19 mouse cellular contexts compared by ENCODE assay signal in genomic region chr17:49183917-49184316, GRCm38 (mm10).
DNase-seq lines count a peak whose midpoint lies in the region; ATAC-seq lines count a peak whose summit lies in the region.
"Had no signal": no experiment of that assay in that cellular context is flagged by ENCODE, and none has a peak within 500 bp of the region (broad histone marks: within the 10 kb centered on the region; RNA-seq: fewer than 3 reads in every experiment).

No protein-coding gene starts in this region.

- intact Hi-C loops in left cerebral cortex, postnatal 14 days (cut with DNase I): no loop called here

- ATAC-seq in frontal cortex, adult (ENCODE audit: low TSS enrichment): peak; percentile 82
- ATAC-seq in erythroid progenitor cell, adult 5-6 weeks (replicated peaks; ENCODE audit: low FRiP score, poor library complexity, severe bottlenecking): no peak
- ATAC-seq: forebrain, postnatal 0 days; hindbrain, postnatal 0 days; intestine, embryonic 16.5 days; midbrain, embryonic 16.5 days had no signal

- no peak for DNase-seq in frontal cortex, postnatal 25 days (ENCODE audit: low spot score in 2 of 2)
- peak; percentile 56 to 83 for DNase-seq in frontal cortex, adult 2 months (ENCODE audit: extremely low spot score in 1 of 2, low spot score in 1 of 2)
- DNase-seq in left cerebral cortex, postnatal 14 days (ENCODE audit: low spot score in 2 of 2): peak; percentile 73 to 88
- peak; percentile 66 for DNase-seq in right cerebral cortex, postnatal 25 days
- DNase-seq in gastrocnemius, postnatal 25 days: no peak
- no peak for DNase-seq in adrenal gland, adult 8-10 months
- DNase-seq: adrenal gland, postnatal 14 days; cerebellum, adult 9-10 months; forebrain, postnatal 0 days; heart, adult 18-20 months; heart, postnatal 10 days; kidney, adult 9 months; kidney, postnatal 25 days; thymus, adult 18-20 months had no signal

Comparison
In these comparisons a context has a peak if more than half of its experiments do, and no peak if none do; other contexts are left out.
1. DNase-seq: peak in frontal cortex, adult 2 months (2 of 2), left cerebral cortex, postnatal 14 days (2 of 2) and right cerebral cortex, postnatal 25 days (single experiment); none in frontal cortex, postnatal 25 days (0 of 2), gastrocnemius, postnatal 25 days (single experiment) and adrenal gland, adult 8-10 months (single experiment).